Mouse (Mus musculus) neural tube, embryonic 13.5 days (tissue): ENCODE measurements around the gene Myo7a. TPM values are rescaled to one million over a fixed set of nuclear protein-coding genes. Genes with fewer than 3 reads are reported as not detected.

Experiments
- ATAC-seq: fragments of 200-750 bp; cut with Nextera tagmentation; 2 replicates; pipeline ENCODE4 v1.8.0; 2017; ENCODE audit warnings: low read depth, mild to moderate bottlenecking, moderate TSS enrichment, moderate library complexity
- H3K27ac ChIP-seq: fragments of 300-500 bp; sonication (generic); replicated peaks from 2 replicates; pipeline ENCODE4 v1.5.1; 2015; ENCODE audit warnings: moderate library complexity, mild to moderate bottlenecking, inconsistent platforms
- H3K27me3 ChIP-seq: fragments of 300-500 bp; sonication (generic); 2 replicates; pipeline ENCODE4 v1.6.1; 2015; ENCODE audit warnings: mild to moderate bottlenecking, inconsistent platforms
- H3K36me3 ChIP-seq: fragments of 300-500 bp; sonication (generic); 2 replicates; pipeline ENCODE4 v1.6.1; 2015; ENCODE audit warnings: mild to moderate bottlenecking, inconsistent platforms
- H3K4me1 ChIP-seq: fragments of 300-500 bp; sonication (generic); replicated peaks from 2 replicates; pipeline ENCODE4 v1.6.1; 2015; ENCODE audit warnings: inconsistent platforms
- H3K4me2 ChIP-seq: fragments of 300-500 bp; sonication (generic); 2 replicates; pipeline ENCODE4 v1.6.1; 2015; ENCODE audit warnings: inconsistent platforms, mild to moderate bottlenecking, moderate library complexity
- H3K4me3 ChIP-seq: fragments of 300-500 bp; sonication (generic); 2 replicates; pipeline ENCODE4 v1.5.1; 2015; ENCODE audit warnings: mild to moderate bottlenecking, inconsistent platforms
- H3K9ac ChIP-seq: fragments of 300-500 bp; sonication (generic); 2 replicates; pipeline ENCODE4 v1.6.1; 2015; ENCODE audit warnings: moderate library complexity, mild to moderate bottlenecking, inconsistent platforms
- H3K9me3 ChIP-seq: fragments of 300-500 bp; sonication (generic); 2 replicates; pipeline ENCODE4 v1.6.1; 2016; ENCODE audit warnings: inconsistent platforms
- WGBS: fragments of 180-500 bp; shearing (Covaris S2); methylation state at CpG from one replicate; pipeline ENCODE4 v1.1.7; 2015; 5-methylcytosine and 5-hydroxymethylcytosine counted together
- polyA plus RNA-seq: library from polyadenylated mRNA; unstranded; fragments of >200 nt; fragmentation: Nextera tagmentation; extraction: Ambion mirVana; gene quantifications from 2 replicates; pipeline ENCODE4 v1.2.1, GENCODE M21; 2015

Gene Myo7a
- polyA plus RNA-seq, 1 experiment from 2014 or later: 14.6 TPM

- H3K4me3 ChIP-seq: no peak overlapping the region; the same call in 1 of the 2 replicates
- ATAC-seq: 0 out of 2 replicates have a peak, but pooled peaks have one; percentile 25
- H3K27ac ChIP-seq: no peak overlapping the region
- peaks cover 7% of the 10 kb centered on the region for H3K4me1 ChIP-seq
- 9% methylated on average over 24 of the region's 25 CpGs for WGBS
- no peaks in the 10 kb centered on the region for H3K36me3 ChIP-seq
- no peaks in the 10 kb centered on the region for H3K9me3 ChIP-seq
- peaks cover 23% of the 10 kb centered on the region for H3K27me3 ChIP-seq
- 0 out of 2 replicates have a peak overlapping the region, but pooled peaks have one; percentile 44 for H3K9ac ChIP-seq
- peak overlapping the region; percentile 48 for H3K4me2 ChIP-seq
Observed at GRCm38 (mm10) chr7:98111233-98111632, 8.1 kb downstream of the Myo7a start.

GRCm38 (mm10) chr7:98109771-98110170 lies 9.6 kb downstream of the Myo7a start:
- no peak for ATAC-seq

GRCm38 (mm10) chr7:98108636-98109430 lies 10.5 kb downstream of the Myo7a start:
- WGBS: 87% methylated on average over 16 of the region's 16 CpGs
- H3K9me3 ChIP-seq: no peaks in the 10 kb centered on the region
- ATAC-seq: no peak
- H3K4me2 ChIP-seq: no peak overlapping the region
- H3K9ac ChIP-seq: no peak overlapping the region
- H3K27me3 ChIP-seq: peaks cover 23% of the 10 kb centered on the region
- no peak overlapping the region for H3K4me3 ChIP-seq
- no peaks in the 10 kb centered on the region for H3K36me3 ChIP-seq
- H3K4me1 ChIP-seq: peaks cover 7% of the 10 kb centered on the region
- no peak overlapping the region for H3K27ac ChIP-seq

More at GRCm38 (mm10) chr7:98109771-98110170, 9.6 kb downstream of the Myo7a start:
- H3K36me3 ChIP-seq: no peaks in the 10 kb centered on the region
- H3K9me3 ChIP-seq: no peaks in the 10 kb centered on the region
- no peak overlapping the region for H3K4me3 ChIP-seq
- peaks cover 7% of the 10 kb centered on the region for H3K4me1 ChIP-seq
- peaks cover 23% of the 10 kb centered on the region for H3K27me3 ChIP-seq
- no peak overlapping the region for H3K4me2 ChIP-seq
- H3K27ac ChIP-seq: no peak overlapping the region
- WGBS: 86% methylated on average over 4 of the region's 4 CpGs
- no peak overlapping the region for H3K9ac ChIP-seq

GRCm38 (mm10) chr7:98106272-98106671 lies 13.1 kb downstream of the Myo7a start:
- Histone ChIP-seq H3K27me3 (peaks cover 10% of the 10 kb centered on the region), H3K4me3 (no peak overlapping the region), H3K9me3 (no peaks in the 10 kb centered on the region), H3K27ac (no peak overlapping the region), H3K9ac (no peak overlapping the region), H3K4me2 (no peak overlapping the region), H3K4me1 (peaks cover 19% of the 10 kb centered on the region), H3K36me3 (no peaks in the 10 kb centered on the region)
- no peak for ATAC-seq
- 87% methylated on average over 7 of the region's 7 CpGs for WGBS

- WGBS: 66% methylated on average over 16 of the region's 16 CpGs
- 0 out of 2 replicates have a peak overlapping the region, but pooled peaks have one; percentile 19 for H3K9ac ChIP-seq
- ATAC-seq: no peak
Observed at GRCm38 (mm10) chr7:98104481-98105435, 14.6 kb downstream of the Myo7a start.

GRCm38 (mm10) chr7:98103942-98104292 lies 15.4 kb downstream of the Myo7a start:
- peak; percentile 16; the same call in 1 of the 2 replicates for ATAC-seq
- Histone ChIP-seq H3K4me1 (peaks cover 16% of the 10 kb centered on the region), H3K4me2 (no peak overlapping the region), H3K9ac (no peak overlapping the region), H3K36me3 (no peaks in the 10 kb centered on the region), H3K4me3 (no peak overlapping the region), H3K27me3 (no peaks in the 10 kb centered on the region), H3K9me3 (no peaks in the 10 kb centered on the region), H3K27ac (no peak overlapping the region)
- 74% methylated on average over 5 of the region's 5 CpGs for WGBS

More at GRCm38 (mm10) chr7:98104481-98105435, 14.6 kb downstream of the Myo7a start:
- Histone ChIP-seq H3K27ac (no peak overlapping the region), H3K4me2 (no peak overlapping the region), H3K4me3 (no peak overlapping the region), H3K27me3 (no peaks in the 10 kb centered on the region), H3K4me1 (peaks cover 16% of the 10 kb centered on the region), H3K9me3 (no peaks in the 10 kb centered on the region), H3K36me3 (no peaks in the 10 kb centered on the region)

GRCm38 (mm10) chr7:98103002-98103941 lies 16.1 kb downstream of the Myo7a start:
- 23% methylated on average over 15 of the region's 26 CpGs for WGBS
- Histone ChIP-seq H3K36me3 (no peaks in the 10 kb centered on the region), H3K4me3 (peak overlapping the region; percentile 25), H3K4me1 (peaks cover 16% of the 10 kb centered on the region), H3K4me2 (peak overlapping the region; percentile 55), H3K27me3 (no peaks in the 10 kb centered on the region), H3K9ac (peak overlapping the region; percentile 70), H3K9me3 (no peaks in the 10 kb centered on the region), H3K27ac (peak overlapping the region; percentile 46; the same call in 1 of the 2 replicates)
- peak; percentile 78 for ATAC-seq

- Histone ChIP-seq H3K4me3 (no peak overlapping the region), H3K27ac (peak overlapping the region; percentile 46; the same call in 1 of the 2 replicates), H3K36me3 (peaks cover 7% of the 10 kb centered on the region), H3K4me2 (peak overlapping the region; percentile 55), H3K4me1 (peaks cover 16% of the 10 kb centered on the region), H3K9me3 (no peaks in the 10 kb centered on the region), H3K27me3 (no peaks in the 10 kb centered on the region), H3K9ac (peak overlapping the region; percentile 70)
- ATAC-seq: 0 out of 2 replicates have a peak, but pooled peaks have one; percentile 19
- WGBS: 91% methylated on average over 11 of the region's 11 CpGs
Observed at GRCm38 (mm10) chr7:98102488-98102887, 16.8 kb downstream of the Myo7a start.

- no peaks in the 10 kb centered on the region for H3K9me3 ChIP-seq
- no peak overlapping the region for H3K4me2 ChIP-seq
- no peak for ATAC-seq
- 92% methylated on average over 8 of the region's 8 CpGs for WGBS
- H3K27ac ChIP-seq: no peak overlapping the region
- no peak overlapping the region for H3K9ac ChIP-seq
- H3K36me3 ChIP-seq: peaks cover 24% of the 10 kb centered on the region
- no peak overlapping the region for H3K4me3 ChIP-seq
- peaks cover 11% of the 10 kb centered on the region for H3K4me1 ChIP-seq
- no peaks in the 10 kb centered on the region for H3K27me3 ChIP-seq
Observed at GRCm38 (mm10) chr7:98097557-98097956, 21.8 kb downstream of the Myo7a start.

- Histone ChIP-seq H3K4me1 (peaks cover 5% of the 10 kb centered on the region; the same call in 1 of the 2 replicates), H3K36me3 (peaks cover 36% of the 10 kb centered on the region), H3K4me3 (no peak overlapping the region), H3K9ac (no peak overlapping the region), H3K27ac (no peak overlapping the region), H3K27me3 (no peaks in the 10 kb centered on the region), H3K9me3 (no peaks in the 10 kb centered on the region), H3K4me2 (no peak overlapping the region)
- no peak for ATAC-seq
- WGBS: 97% methylated on average over 4 of the region's 4 CpGs
Observed at GRCm38 (mm10) chr7:98095852-98096251, 23.5 kb downstream of the Myo7a start.

GRCm38 (mm10) chr7:98086346-98086745 lies 33.0 kb downstream of the Myo7a start:
- Histone ChIP-seq H3K27ac (no peak overlapping the region), H3K36me3 (0 out of 2 replicates have a peak, but pooled peaks cover 3% of the 10 kb centered on the region), H3K4me2 (no peak overlapping the region), H3K4me3 (no peak overlapping the region), H3K4me1 (peaks cover 25% of the 10 kb centered on the region), H3K9ac (no peak overlapping the region), H3K9me3 (no peaks in the 10 kb centered on the region), H3K27me3 (no peaks in the 10 kb centered on the region)
- no peak for ATAC-seq
- WGBS: 51% methylated on average over 2 of the region's 2 CpGs
